Mouse (Mus musculus) CD8-positive naive resting alpha-beta T cell, adult 2 months (primary cell): ENCODE results near the gene Acvr2b.
"Not testable (repeated sequence)": the region's sequence is repeated elsewhere in the genome, so short reads cannot be mapped to it uniquely, and the experiment has no call there.

Experiments
- DNase-seq, 2 experiments: peaks; one replicate each; pipeline ENCODE4 v3.0.0; 2022; ENCODE audit warnings: low read depth in 2 of 2, low spot score in 2 of 2

Acvr2b gene

GRCm38 (mm10) chr9:119401801-119402214 is at the start of gene Acvr2b:
Gene Acvr2b (plus strand): TSS chr9:119402118.
- DNase-seq: peak; percentile 45 to 53

GRCm38 (mm10) chr9:119353926-119354325 is 48.0 kb upstream of the Acvr2b start:
- DNase-seq: no peak

- no peak for DNase-seq
Measured at GRCm38 (mm10) chr9:119355943-119356342, 46.0 kb upstream of the Acvr2b start.

GRCm38 (mm10) chr9:119357331-119358057 is 44.4 kb upstream of the Acvr2b start, which contains the start of gene Xylb:
Gene Xylb (plus strand): TSS chr9:119357381.
- peak; percentile 73 to 82 for DNase-seq

GRCm38 (mm10) chr9:119358058-119358429 is 43.9 kb upstream of the Acvr2b start:
- no peak for DNase-seq

- DNase-seq: no peak
Measured at GRCm38 (mm10) chr9:119361416-119361815, 40.5 kb upstream of the Acvr2b start.

- DNase-seq: no peak
Measured at GRCm38 (mm10) chr9:119363229-119363628, 38.7 kb upstream of the Acvr2b start.

- DNase-seq: no peak
Measured at GRCm38 (mm10) chr9:119365284-119365683, 36.6 kb upstream of the Acvr2b start, which contains the start of gene Slc22a14. Gene Slc22a14 (minus strand): TSS chr9:119365553.

GRCm38 (mm10) chr9:119368367-119368766 is 33.6 kb upstream of the Acvr2b start:
- DNase-seq: no peak

GRCm38 (mm10) chr9:119370770-119371169 is 31.1 kb upstream of the Acvr2b start:
- DNase-seq: not testable (repeated sequence)

- DNase-seq: no peak
Measured at GRCm38 (mm10) chr9:119371251-119371650, 30.7 kb upstream of the Acvr2b start.

- no peak for DNase-seq
Measured at GRCm38 (mm10) chr9:119375008-119375407, 26.9 kb upstream of the Acvr2b start.

- no peak for DNase-seq
Measured at GRCm38 (mm10) chr9:119375556-119375955, 26.4 kb upstream of the Acvr2b start.

GRCm38 (mm10) chr9:119378231-119378630 is 23.7 kb upstream of the Acvr2b start:
- no peak for DNase-seq

- DNase-seq: no peak
Measured at GRCm38 (mm10) chr9:119382603-119383002, 19.3 kb upstream of the Acvr2b start.

- no peak for DNase-seq
Measured at GRCm38 (mm10) chr9:119388956-119389355, 13.0 kb upstream of the Acvr2b start.

GRCm38 (mm10) chr9:119390214-119390613 is 11.7 kb upstream of the Acvr2b start:
- DNase-seq: no peak

- DNase-seq: no peak
Measured at GRCm38 (mm10) chr9:119394808-119395207, 7.1 kb upstream of the Acvr2b start.

GRCm38 (mm10) chr9:119401351-119401750 is 567 bp upstream of the Acvr2b start:
- DNase-seq: no peak

- DNase-seq: peak in 1 of 2 experiments; percentile 3
Measured at GRCm38 (mm10) chr9:119402253-119403235, 626 bp downstream of the Acvr2b start.

- no peak for DNase-seq
Measured at GRCm38 (mm10) chr9:119403236-119403641, 1.3 kb downstream of the Acvr2b start.

- peak in 1 of 2 experiments; percentile 7 for DNase-seq
Measured at GRCm38 (mm10) chr9:119404090-119404489, 2.2 kb downstream of the Acvr2b start.
